ENCODE assay signal across 8 mouse cellular contexts in genomic region chr6:125008586-125009128, GRCm38 (mm10). TPM values are rescaled to one million over a fixed set of nuclear protein-coding genes. Genes with fewer than 3 reads are reported as not detected.
DNase-seq lines count a peak whose midpoint lies in the region; ATAC-seq and TF ChIP-seq lines count a peak whose summit lies in the region.

No protein-coding gene starts in this region.

- peak; percentile 80 for TF ChIP-seq POLR2A in CH12.LX (IDR thresholded peaks at IDR 0.05; ENCODE audit: low read depth, low read length)

- in situ Hi-C loops in CH12.LX (cut with MboI; ENCODE audit: low pct_ligation_motif_present, low pct_unique_long_range_greater_than_20kb, low sequenced_read_pairs): no loop called here

- peaks cover 0 to 45% of the 10 kb centered on the region in 2 experiments; a peak in 2 of 4 replicates for H3K4me1 ChIP-seq in CH12.LX (ENCODE audit: control insufficient read depth in 1 of 2, insufficient read depth in 2 of 2)
- H3K4me1 ChIP-seq in forebrain, embryonic 11.5 days (replicated peaks; ENCODE audit: control insufficient read depth, insufficient read depth, low read length): peaks cover 2% of the 10 kb centered on the region; the same call in 1 of the 2 replicates
- H3K4me1 ChIP-seq in heart, embryonic 16.5 days (ENCODE audit: control insufficient read depth, insufficient read depth, low read length): peaks cover 21% of the 10 kb centered on the region
- peaks cover 40% of the 10 kb centered on the region for H3K4me1 ChIP-seq in liver, embryonic 15.5 days (replicated peaks)
- peaks cover 24% of the 10 kb centered on the region for H3K4me1 ChIP-seq in neural tube, embryonic 12.5 days

- 1% methylated on average over 33 of the region's 34 CpGs for whole genome bisulfite sequencing in forebrain, embryonic 11.5 days
- WGBS in heart, embryonic 16.5 days: under 1% methylated on average over 32 of the region's 34 CpGs
- under 1% methylated on average over 33 of the region's 34 CpGs for WGBS in liver, embryonic 15.5 days (ENCODE audit: insufficient replicate concordance)
- under 1% methylated on average over 33 of the region's 34 CpGs for WGBS in neural tube, embryonic 12.5 days

- peak overlapping the region; percentile 73 to 94 (median 79) for H3K4me3 ChIP-seq in CH12.LX (replicated peaks in 1 of 3; ENCODE audit: low read depth in 2 of 3, low read length in 2 of 3, poor library complexity in 1 of 3)
- H3K4me3 ChIP-seq in forebrain, embryonic 11.5 days (ENCODE audit: low read depth, low read length): peak overlapping the region; percentile 92
- peak overlapping the region; percentile 79 for H3K4me3 ChIP-seq in heart, embryonic 16.5 days (ENCODE audit: low read length)
- peak overlapping the region; percentile 97 for H3K4me3 ChIP-seq in liver, embryonic 15.5 days (replicated peaks)
- peak overlapping the region; percentile 93 for H3K4me3 ChIP-seq in neural tube, embryonic 12.5 days

- no peak for TF ChIP-seq CTCF in CH12.LX (conservative IDR thresholded peaks at IDR 0.05 in 1 of 2, IDR thresholded peaks at IDR 0.05 in 1 of 2; ENCODE audit: low read depth in 2 of 2, low read length in 2 of 2)

- peak; percentile 99 for DNase-seq in CH12.LX (ENCODE audit: extremely low read depth)
- peak; percentile 97 for DNase-seq in c-Kit-positive CD71-positive TER-119-negative erythroid progenitor cells, embryonic 14.5 days (ENCODE audit: low read depth)
- DNase-seq in forebrain, embryonic 11.5 days (ENCODE audit: low spot score): peak; percentile 97
- DNase-seq in kidney, postnatal 36 days: peak; percentile 98 to 100
- DNase-seq in telencephalon, adult 2 months (ENCODE audit: low read depth, low spot score): peak; percentile 100

- dilution Hi-C loops in CH12.LX (cut with MboI; ENCODE audit: extremely low pct_ligation_motif_present, extremely low pct_unique_long_range_greater_than_20kb, low sequenced_read_pairs): no loop called here

- no peak for TF ChIP-seq RAD21 in CH12.LX (IDR thresholded peaks at IDR 0.05; ENCODE audit: low read depth, low read length)

- H3K9me3 ChIP-seq in CH12.LX (replicated peaks; ENCODE audit: low read length): no peaks in the 10 kb centered on the region
- H3K9me3 ChIP-seq in forebrain, embryonic 11.5 days (ENCODE audit: control insufficient read depth, low read length): no peaks in the 10 kb centered on the region
- H3K9me3 ChIP-seq in heart, embryonic 16.5 days (replicated peaks; ENCODE audit: control insufficient read depth, low read length): no peaks in the 10 kb centered on the region
- H3K9me3 ChIP-seq in liver, embryonic 15.5 days (replicated peaks): no peaks in the 10 kb centered on the region
- H3K9me3 ChIP-seq in neural tube, embryonic 12.5 days: no peaks in the 10 kb centered on the region

- TF ChIP-seq EP300 in CH12.LX (IDR thresholded peaks at IDR 0.05; ENCODE audit: low read length): no peak

- peak overlapping the region; percentile 91 for H3K9ac ChIP-seq in CH12.LX (ENCODE audit: insufficient read depth, low read depth)
- peak overlapping the region; percentile 95 for H3K9ac ChIP-seq in forebrain, embryonic 11.5 days (ENCODE audit: low read length)
- H3K9ac ChIP-seq in heart, embryonic 16.5 days (ENCODE audit: low read length): peak overlapping the region; percentile 94
- peak overlapping the region; percentile 95 for H3K9ac ChIP-seq in liver, embryonic 15.5 days
- H3K9ac ChIP-seq in neural tube, embryonic 12.5 days: peak overlapping the region; percentile 98

- H3K79me2 ChIP-seq in CH12.LX (replicated peaks; ENCODE audit: control insufficient read depth, extremely low read depth, insufficient read depth, poor library complexity, severe bottlenecking): peaks cover 32% of the 10 kb centered on the region

- ATAC-seq in forebrain, embryonic 11.5 days (replicated peaks; ENCODE audit: low FRiP score): peak; percentile 97
- peak; percentile 97 for ATAC-seq in heart, embryonic 16.5 days (replicated peaks; ENCODE audit: extremely low read depth, insufficient read depth, low FRiP score)
- ATAC-seq in liver, embryonic 15.5 days (ENCODE audit: insufficient read depth): peak; percentile 96
- ATAC-seq in neural tube, embryonic 12.5 days (ENCODE audit: low FRiP score, low read depth): peak; percentile 98

- H3K27me3 ChIP-seq in CH12.LX (replicated peaks): no peaks in the 10 kb centered on the region
- H3K27me3 ChIP-seq in forebrain, embryonic 11.5 days (ENCODE audit: control insufficient read depth, insufficient read depth, low read length): no peaks in the 10 kb centered on the region
- H3K27me3 ChIP-seq in heart, embryonic 16.5 days (ENCODE audit: control insufficient read depth, insufficient read depth, low read length): no peaks in the 10 kb centered on the region
- peaks cover 12% of the 10 kb centered on the region for H3K27me3 ChIP-seq in liver, embryonic 15.5 days
- H3K27me3 ChIP-seq in neural tube, embryonic 12.5 days (replicated peaks): no peaks in the 10 kb centered on the region

- H3K36me3 ChIP-seq in CH12.LX (replicated peaks in 1 of 2; ENCODE audit: control insufficient read depth in 1 of 2, insufficient read depth in 1 of 2, low read length in 1 of 2): peaks cover 19 to 26% of the 10 kb centered on the region in 2 experiments
- H3K36me3 ChIP-seq in forebrain, embryonic 11.5 days (ENCODE audit: control insufficient read depth, insufficient read depth, low read length): no peaks in the 10 kb centered on the region; the same call in 1 of the 2 replicates
- H3K36me3 ChIP-seq in heart, embryonic 16.5 days (ENCODE audit: control insufficient read depth, insufficient read depth): peaks cover 12% of the 10 kb centered on the region
- H3K36me3 ChIP-seq in liver, embryonic 15.5 days (replicated peaks): peaks cover 28% of the 10 kb centered on the region
- H3K36me3 ChIP-seq in neural tube, embryonic 12.5 days: peaks cover 22% of the 10 kb centered on the region

- peak overlapping the region; percentile 67 for H3K27ac ChIP-seq in CH12.LX (ENCODE audit: insufficient read depth, low read depth)
- H3K27ac ChIP-seq in forebrain, embryonic 11.5 days (ENCODE audit: low read depth, low read length): peak overlapping the region; percentile 97
- H3K27ac ChIP-seq in heart, embryonic 16.5 days (ENCODE audit: low read length): peak overlapping the region; percentile 99
- peak overlapping the region; percentile 96 for H3K27ac ChIP-seq in liver, embryonic 15.5 days (replicated peaks)
- H3K27ac ChIP-seq in neural tube, embryonic 12.5 days: peak overlapping the region; percentile 96

- H3K4me2 ChIP-seq in CH12.LX (ENCODE audit: insufficient read depth, low read depth, poor library complexity, severe bottlenecking): 0 out of 2 replicates have a peak overlapping the region, but pooled peaks have one; percentile 71
- H3K4me2 ChIP-seq in forebrain, embryonic 11.5 days (ENCODE audit: low read depth, low read length, severe bottlenecking): peak overlapping the region; percentile 73
- peak overlapping the region; percentile 83 for H3K4me2 ChIP-seq in heart, embryonic 16.5 days (ENCODE audit: low read depth, low read length)
- H3K4me2 ChIP-seq in liver, embryonic 15.5 days: peak overlapping the region; percentile 92
- H3K4me2 ChIP-seq in neural tube, embryonic 12.5 days (replicated peaks): peak overlapping the region; percentile 65

RNA-seq across cellular contexts. Expression of gene Zfp384, which starts 0.3 kb away (rescaled TPM):
- total RNA-seq in CH12.LX (2012; rRNA removed): 14.0 and 14.5 TPM in 2 replicates
- total RNA-seq in CH12.LX (2014; rRNA removed): 14.9 and 17.0 TPM in 2 replicates
- 32.0 and 34.4 TPM in 2 replicates for polyA plus RNA-seq in CH12.LX (2012; ENCODE audit: insufficient read length, low read depth)
- 9.0 and 10.2 TPM in 2 replicates for polyA plus RNA-seq in forebrain, embryonic 11.5 days (2014; fragmentation: Nextera tagmentation; extraction: Ambion mirVana)
- polyA plus RNA-seq in heart, embryonic 16.5 days (2015; fragmentation: Nextera tagmentation; extraction: Ambion mirVana): 8.7 and 9.6 TPM in 2 replicates
- polyA plus RNA-seq in liver, embryonic 15.5 days (2015; fragmentation: Nextera tagmentation; extraction: Ambion mirVana): 4.1 and 4.7 TPM in 2 replicates
- 17.0 and 19.1 TPM in 2 replicates for polyA plus RNA-seq in neural tube, embryonic 12.5 days (2016; fragmentation: Nextera tagmentation; extraction: Ambion mirVana)

RNA-seq across cellular contexts. Expression of gene Pianp, which starts 12.2 kb away (rescaled TPM):
- total RNA-seq in CH12.LX (2012; rRNA removed) (0.08 TPM in 1 of 2 replicates, not detected in the other), CH12.LX (2014; rRNA removed) (not detected in 2 replicates)
- polyA plus RNA-seq in CH12.LX (2012; ENCODE audit: insufficient read length, low read depth): not detected in 2 replicates
- polyA plus RNA-seq in forebrain, embryonic 11.5 days (2014; fragmentation: Nextera tagmentation; extraction: Ambion mirVana): 2.5 TPM in 2 replicates
- 0.54 and 0.70 TPM in 2 replicates for polyA plus RNA-seq in heart, embryonic 16.5 days (2015; fragmentation: Nextera tagmentation; extraction: Ambion mirVana)
- polyA plus RNA-seq in liver, embryonic 15.5 days (2015; fragmentation: Nextera tagmentation; extraction: Ambion mirVana): 0.07 TPM in 2 replicates
- polyA plus RNA-seq in neural tube, embryonic 12.5 days (2016; fragmentation: Nextera tagmentation; extraction: Ambion mirVana): 9.8 and 10.0 TPM in 2 replicates

RNA-seq across cellular contexts. Expression of gene Ing4, which starts 30.9 kb away (rescaled TPM):
- 23.8 and 27.3 TPM in 2 replicates for total RNA-seq in CH12.LX (2012; rRNA removed)
- total RNA-seq in CH12.LX (2014; rRNA removed): 31.3 and 32.2 TPM in 2 replicates
- polyA plus RNA-seq in CH12.LX (2012; ENCODE audit: insufficient read length, low read depth): 21.3 and 25.1 TPM in 2 replicates
- 126 and 135 TPM in 2 replicates for polyA plus RNA-seq in forebrain, embryonic 11.5 days (2014; fragmentation: Nextera tagmentation; extraction: Ambion mirVana)
- polyA plus RNA-seq in heart, embryonic 16.5 days (2015; fragmentation: Nextera tagmentation; extraction: Ambion mirVana): 77.5 and 89.0 TPM in 2 replicates
- 27.6 and 30.9 TPM in 2 replicates for polyA plus RNA-seq in liver, embryonic 15.5 days (2015; fragmentation: Nextera tagmentation; extraction: Ambion mirVana)
- 151 and 156 TPM in 2 replicates for polyA plus RNA-seq in neural tube, embryonic 12.5 days (2016; fragmentation: Nextera tagmentation; extraction: Ambion mirVana)

RNA-seq across cellular contexts. Expression of gene Acrbp, which starts 40.8 kb away (rescaled TPM):
- total RNA-seq in CH12.LX (2012; rRNA removed): 3.1 and 3.3 TPM in 2 replicates
- 1.1 and 1.7 TPM in 2 replicates for total RNA-seq in CH12.LX (2014; rRNA removed)
- polyA plus RNA-seq in CH12.LX (2012; ENCODE audit: insufficient read length, low read depth): 4.0 and 4.9 TPM in 2 replicates
- polyA plus RNA-seq in forebrain, embryonic 11.5 days (2014; fragmentation: Nextera tagmentation; extraction: Ambion mirVana): 14.6 and 15.8 TPM in 2 replicates
- polyA plus RNA-seq in heart, embryonic 16.5 days (2015; fragmentation: Nextera tagmentation; extraction: Ambion mirVana): 8.0 TPM in 2 replicates
- polyA plus RNA-seq in liver, embryonic 15.5 days (2015; fragmentation: Nextera tagmentation; extraction: Ambion mirVana): 1.7 and 2.4 TPM in 2 replicates
- polyA plus RNA-seq in neural tube, embryonic 12.5 days (2016; fragmentation: Nextera tagmentation; extraction: Ambion mirVana): 15.1 and 15.3 TPM in 2 replicates

RNA-seq across cellular contexts. Expression of gene Cops7a, which starts 43.3 kb away (rescaled TPM):
- total RNA-seq in CH12.LX (2012; rRNA removed) (85.6 and 104 TPM in 2 replicates), CH12.LX (2014; rRNA removed) (62.8 and 73.2 TPM in 2 replicates)
- polyA plus RNA-seq in CH12.LX (2012; ENCODE audit: insufficient read length, low read depth): 98.6 and 114 TPM in 2 replicates
- polyA plus RNA-seq in forebrain, embryonic 11.5 days (2014; fragmentation: Nextera tagmentation; extraction: Ambion mirVana): 111 and 122 TPM in 2 replicates
- 141 and 145 TPM in 2 replicates for polyA plus RNA-seq in heart, embryonic 16.5 days (2015; fragmentation: Nextera tagmentation; extraction: Ambion mirVana)
- polyA plus RNA-seq in liver, embryonic 15.5 days (2015; fragmentation: Nextera tagmentation; extraction: Ambion mirVana): 52.4 and 55.1 TPM in 2 replicates
- polyA plus RNA-seq in neural tube, embryonic 12.5 days (2016; fragmentation: Nextera tagmentation; extraction: Ambion mirVana): 91.5 and 99.8 TPM in 2 replicates

Comparison
In these comparisons a context has a peak if more than half of its experiments do, and no peak if none do; other contexts are left out.
1. Peak in every context shown above with its lines: DNase-seq, ATAC-seq, H3K4me3 ChIP-seq and H3K27ac ChIP-seq.